16 mouse cellular contexts compared by ENCODE assay signal in genomic region chr2:168465646-168466045, GRCm38 (mm10).
DNase-seq lines count a peak whose midpoint lies in the region; ATAC-seq and TF ChIP-seq lines count a peak whose summit lies in the region.
"Had no signal": no experiment of that assay in that cellular context is flagged by ENCODE, and none has a peak within 500 bp of the region (broad histone marks: within the 10 kb centered on the region; RNA-seq: fewer than 3 reads in every experiment).

No protein-coding gene starts in this region.

- H3K36me3 ChIP-seq in hindbrain, embryonic 10.5 days: no peaks in the 10 kb centered on the region
- H3K36me3 ChIP-seq in hindbrain, embryonic 14.5 days (replicated peaks; ENCODE audit: control insufficient read depth, insufficient read depth): no peaks in the 10 kb centered on the region
- no peaks in the 10 kb centered on the region for H3K36me3 ChIP-seq in C2C12 (ENCODE audit: control insufficient read depth, insufficient read depth)
- H3K36me3 ChIP-seq in embryonic facial prominence, embryonic 12.5 days: no peaks in the 10 kb centered on the region
- H3K36me3 ChIP-seq: forebrain, embryonic 15.5 days; neural tube, embryonic 13.5 days had no signal

- no peak overlapping the region for H3K27ac ChIP-seq in gastrocnemius, adult 2 months
- peak overlapping the region; percentile 17; the same call in 1 of the 2 replicates for H3K27ac ChIP-seq in hindbrain, embryonic 10.5 days
- H3K27ac ChIP-seq in hindbrain, embryonic 14.5 days: no peak overlapping the region
- H3K27ac ChIP-seq in embryonic facial prominence, embryonic 12.5 days: peak overlapping the region; percentile 55; the same call in 1 of the 2 replicates
- H3K27ac ChIP-seq: forebrain, embryonic 15.5 days; layer of hippocampus, adult 2 months; neural tube, embryonic 13.5 days had no signal

- H3ac ChIP-seq in C2C12 (ENCODE audit: control insufficient read depth, insufficient read length, low read depth): peak overlapping the region; percentile 31

- no peak for ATAC-seq in hindbrain, embryonic 14.5 days (ENCODE audit: low FRiP score)
- no peak for ATAC-seq in embryonic facial prominence, embryonic 12.5 days (ENCODE audit: insufficient number of reproducible peaks, insufficient read depth, low FRiP score, low TSS enrichment)
- ATAC-seq in megakaryocyte-erythroid progenitor cell, adult 5-6 weeks (replicated peaks; ENCODE audit: low FRiP score, low TSS enrichment, poor library complexity, severe bottlenecking): no peak
- ATAC-seq in CD4-positive, CD25-positive, alpha-beta regulatory T cell, adult 4 months: no peak
- ATAC-seq: forebrain, embryonic 15.5 days had no signal

- intact Hi-C loops in gastrocnemius, adult 2 months (cut with DNase I): no loop called here

- 0 out of 2 replicates have a peak, but pooled peaks cover 4% of the 10 kb centered on the region for H3K27me3 ChIP-seq in hindbrain, embryonic 10.5 days (ENCODE audit: insufficient read depth, poor library complexity, severe bottlenecking)
- H3K27me3 ChIP-seq in hindbrain, embryonic 14.5 days (ENCODE audit: control insufficient read depth, insufficient read depth, low read length): no peaks in the 10 kb centered on the region
- H3K27me3 ChIP-seq in C2C12 (ENCODE audit: control insufficient read depth, insufficient read depth, insufficient read length): no peaks in the 10 kb centered on the region
- no peaks in the 10 kb centered on the region for H3K27me3 ChIP-seq in embryonic facial prominence, embryonic 12.5 days
- H3K27me3 ChIP-seq: forebrain, embryonic 15.5 days; neural tube, embryonic 13.5 days had no signal

- no peaks in the 10 kb centered on the region for H3K79me3 ChIP-seq in C2C12 (ENCODE audit: low read depth)

- H3K4me1 ChIP-seq in hindbrain, embryonic 10.5 days (replicated peaks): peaks cover 25% of the 10 kb centered on the region
- H3K4me1 ChIP-seq in hindbrain, embryonic 14.5 days (replicated peaks; ENCODE audit: control insufficient read depth, insufficient read depth, low read length): no peaks in the 10 kb centered on the region
- H3K4me1 ChIP-seq in embryonic facial prominence, embryonic 12.5 days: peaks cover 33% of the 10 kb centered on the region
- H3K4me1 ChIP-seq: neural tube, embryonic 13.5 days had no signal

- H3K4me2 ChIP-seq in hindbrain, embryonic 14.5 days (replicated peaks): no peak overlapping the region
- H3K4me2 ChIP-seq in embryonic facial prominence, embryonic 12.5 days (replicated peaks): no peak overlapping the region
- H3K4me2 ChIP-seq: forebrain, embryonic 15.5 days; neural tube, embryonic 13.5 days had no signal

- H3K9me3 ChIP-seq in hindbrain, embryonic 10.5 days: no peaks in the 10 kb centered on the region
- no peaks in the 10 kb centered on the region for H3K9me3 ChIP-seq in hindbrain, embryonic 14.5 days (ENCODE audit: control insufficient read depth, low read length)
- no peaks in the 10 kb centered on the region for H3K9me3 ChIP-seq in embryonic facial prominence, embryonic 12.5 days
- H3K9me3 ChIP-seq: forebrain, embryonic 15.5 days; neural tube, embryonic 13.5 days had no signal

- H3K79me2 ChIP-seq in C2C12 (ENCODE audit: control insufficient read depth, insufficient read depth): no peaks in the 10 kb centered on the region

- 75% methylated on average over 5 of the region's 5 CpGs for WGBS in hindbrain, embryonic 10.5 days
- WGBS in hindbrain, embryonic 14.5 days: 77% methylated on average over 5 of the region's 5 CpGs
- WGBS in embryonic facial prominence, embryonic 12.5 days: 64% methylated on average over 5 of the region's 5 CpGs

- H3K9ac ChIP-seq in hindbrain, embryonic 14.5 days: no peak overlapping the region
- no peak overlapping the region for H3K9ac ChIP-seq in embryonic facial prominence, embryonic 12.5 days
- H3K9ac ChIP-seq: forebrain, embryonic 15.5 days; neural tube, embryonic 13.5 days had no signal

- no peak for TF ChIP-seq CTCF in gastrocnemius, adult 2 months (IDR thresholded peaks at IDR 0.05)
- no peak for TF ChIP-seq CTCF in C2C12 (IDR thresholded peaks at IDR 0.05; ENCODE audit: control insufficient read depth, insufficient read depth, insufficient read length)

- DNase-seq in gastrocnemius, adult 2 months: peak; percentile 41
- no peak for DNase-seq in gastrocnemius, adult 18-20 months (ENCODE audit: low spot score)
- no peak for DNase-seq in hindbrain, embryonic 10.5 days (ENCODE audit: low spot score)
- no peak for DNase-seq in hindbrain, embryonic 14.5 days (ENCODE audit: low spot score)
- DNase-seq: cerebellum, adult 9-10 months; kidney, adult 18-20 months; right cerebral cortex, adult 18-20 months; thymus, postnatal 14 days had no signal

- no peak overlapping the region for H3K4me3 ChIP-seq in gastrocnemius, adult 2 months
- H3K4me3 ChIP-seq in hindbrain, embryonic 10.5 days: no peak overlapping the region
- H3K4me3 ChIP-seq in hindbrain, embryonic 14.5 days (replicated peaks; ENCODE audit: low read length): no peak overlapping the region
- no peak overlapping the region for H3K4me3 ChIP-seq in C2C12 (ENCODE audit: insufficient read depth, poor library complexity, severe bottlenecking)
- H3K4me3 ChIP-seq in embryonic facial prominence, embryonic 12.5 days: no peak overlapping the region
- H3K4me3 ChIP-seq: erythroblast, embryonic 14.5 days; forebrain, embryonic 15.5 days; layer of hippocampus, adult 2 months; neural tube, embryonic 13.5 days had no signal

TF ChIP-seq in C2C12, 6 proteins besides CTCF, POLR2A, EP300 and RAD21:
- TF ChIP-seq CEBPB (IDR thresholded peaks at IDR 0.05; ENCODE audit: low read depth) (no peak), MYOD1 (IDR thresholded peaks at IDR 0.05; ENCODE audit: control insufficient read depth, insufficient read length, low read depth) (no peak), FOSL1 (IDR thresholded peaks at IDR 0.05; ENCODE audit: insufficient read depth, low read length, poor library complexity, severe bottlenecking) (no peak), MAX (IDR thresholded peaks at IDR 0.05) (no peak), USF1 (IDR thresholded peaks at IDR 0.05; ENCODE audit: low read depth) (no peak), MYOG (IDR thresholded peaks at IDR 0.05; ENCODE audit: control insufficient read depth, extremely low read depth, insufficient read length) (no peak)

Comparison
In these comparisons a context has a peak if more than half of its experiments do, and no peak if none do; other contexts are left out.
1. H3K27ac ChIP-seq: peak in hindbrain, embryonic 10.5 days (single experiment) and embryonic facial prominence, embryonic 12.5 days (single experiment); none in gastrocnemius, adult 2 months (single experiment) and hindbrain, embryonic 14.5 days (single experiment).